ENCODE assay signal across 18 mouse cellular contexts in genomic region chr14:30801756-30802155, GRCm38 (mm10). TPM values are rescaled to one million over a fixed set of nuclear protein-coding genes. Genes with fewer than 3 reads are reported as not detected.
DNase-seq lines count a peak whose midpoint lies in the region; ATAC-seq and TF ChIP-seq lines count a peak whose summit lies in the region.
"Had no signal": no experiment of that assay in that cellular context is flagged by ENCODE, and none has a peak within 500 bp of the region (broad histone marks: within the 10 kb centered on the region; RNA-seq: fewer than 3 reads in every experiment).

No protein-coding gene starts in this region.

- H3K4me1 ChIP-seq in lung, postnatal 0 days (ENCODE audit: insufficient read depth, low read depth, low read length) = no peaks in the 10 kb centered on the region
- H3K4me1 ChIP-seq in stomach, embryonic 15.5 days = no peaks in the 10 kb centered on the region
- no peaks in the 10 kb centered on the region for H3K4me1 ChIP-seq in stomach, postnatal 0 days (replicated peaks; ENCODE audit: control insufficient read depth, insufficient read depth)
- H3K4me1 ChIP-seq: embryonic facial prominence, embryonic 10.5 days; embryonic facial prominence, embryonic 12.5 days; forebrain, embryonic 13.5 days; forebrain, embryonic 15.5 days had no signal

- no peak overlapping the region for H3K4me3 ChIP-seq in lung, postnatal 0 days (ENCODE audit: low read depth, low read length)
- H3K4me3 ChIP-seq in stomach, embryonic 15.5 days (replicated peaks) = no peak overlapping the region
- no peak overlapping the region for H3K4me3 ChIP-seq in stomach, postnatal 0 days (ENCODE audit: low read depth, low read length)
- H3K4me3 ChIP-seq: embryonic facial prominence, embryonic 10.5 days; embryonic facial prominence, embryonic 12.5 days; forebrain, embryonic 13.5 days; forebrain, embryonic 15.5 days had no signal

- H3K9ac ChIP-seq in lung, postnatal 0 days (replicated peaks; ENCODE audit: low read depth) = no peak overlapping the region
- H3K9ac ChIP-seq in stomach, embryonic 15.5 days = no peak overlapping the region
- no peak overlapping the region for H3K9ac ChIP-seq in stomach, postnatal 0 days (ENCODE audit: low read length)
- H3K9ac ChIP-seq: embryonic facial prominence, embryonic 12.5 days; forebrain, embryonic 13.5 days; forebrain, embryonic 15.5 days had no signal

- TF ChIP-seq EP300 in lung, postnatal 0 days (IDR thresholded peaks at IDR 0.05) = 0 out of 2 replicates have a peak, but pooled peaks have one; percentile 25
- no peak for TF ChIP-seq EP300 in stomach, postnatal 0 days (optimal IDR thresholded peaks at IDR 0.05)

- ATAC-seq in lung, postnatal 0 days = peak; percentile 52
- ATAC-seq in stomach, embryonic 15.5 days (ENCODE audit: insufficient read depth, low FRiP score, low read depth) = peak; percentile 39; the same call in 1 of the 2 replicates
- peak; percentile 92 for ATAC-seq in stomach, postnatal 0 days (ENCODE audit: low FRiP score, low TSS enrichment)
- ATAC-seq: forebrain, embryonic 13.5 days; forebrain, embryonic 15.5 days had no signal

- H3K36me3 ChIP-seq in lung, postnatal 0 days (ENCODE audit: insufficient read depth, low read length) = no peaks in the 10 kb centered on the region
- peaks cover 8% of the 10 kb centered on the region; the same call in 1 of the 2 replicates for H3K36me3 ChIP-seq in stomach, embryonic 15.5 days
- H3K36me3 ChIP-seq in stomach, postnatal 0 days (ENCODE audit: control insufficient read depth, insufficient read depth, low read length) = no peaks in the 10 kb centered on the region

- intact Hi-C loops in heart, postnatal 14 days (cut with DNase I) = no loop called here

- H3K4me2 ChIP-seq in lung, postnatal 0 days (replicated peaks; ENCODE audit: low read depth, low read length) = no peak overlapping the region
- H3K4me2 ChIP-seq in stomach, embryonic 15.5 days = no peak overlapping the region
- no peak overlapping the region for H3K4me2 ChIP-seq in stomach, postnatal 0 days (replicated peaks; ENCODE audit: low read depth)
- H3K4me2 ChIP-seq: embryonic facial prominence, embryonic 12.5 days; forebrain, embryonic 13.5 days; forebrain, embryonic 15.5 days had no signal

- H3K27me3 ChIP-seq in lung, postnatal 0 days (replicated peaks; ENCODE audit: insufficient read depth, low read length) = no peaks in the 10 kb centered on the region
- no peaks in the 10 kb centered on the region for H3K27me3 ChIP-seq in stomach, embryonic 15.5 days (replicated peaks)
- no peaks in the 10 kb centered on the region for H3K27me3 ChIP-seq in stomach, postnatal 0 days (ENCODE audit: control insufficient read depth, insufficient read depth, low read length)
- H3K27me3 ChIP-seq: embryonic facial prominence, embryonic 12.5 days; forebrain, embryonic 13.5 days; forebrain, embryonic 15.5 days had no signal

- 50% methylated on average over 2 of the region's 2 CpGs for WGBS in lung, postnatal 0 days
- WGBS in stomach, embryonic 15.5 days = 70% methylated on average over 2 of the region's 2 CpGs
- 59% methylated on average over 2 of the region's 2 CpGs for WGBS in stomach, postnatal 0 days

- DNase-seq in lung, postnatal 0 days (ENCODE audit: low spot score) = peak; percentile 62
- no peak for DNase-seq in lung, postnatal 4 days
- DNase-seq in stomach, postnatal 0 days (ENCODE audit: low spot score) = no peak
- DNase-seq in heart, postnatal 14 days = no peak
- no peak for DNase-seq in layer of hippocampus, adult 11-12 months (ENCODE audit: low spot score)
- DNase-seq: adrenal gland, adult 2 months; adrenal gland, postnatal 10 days; adrenal gland, postnatal 25 days; cerebellum, adult 11 months; cerebellum, adult 18-20 months; cerebellum, adult 9-10 months; cerebellum, postnatal 10 days; cerebellum, postnatal 25 days had no signal

- no peak for TF ChIP-seq CTCF in lung, postnatal 0 days (IDR thresholded peaks at IDR 0.05)
- TF ChIP-seq CTCF in stomach, postnatal 0 days (IDR thresholded peaks at IDR 0.05; ENCODE audit: low read depth) = no peak

- no peaks in the 10 kb centered on the region for H3K9me3 ChIP-seq in lung, postnatal 0 days (ENCODE audit: low read length)
- H3K9me3 ChIP-seq in stomach, embryonic 15.5 days = no peaks in the 10 kb centered on the region
- H3K9me3 ChIP-seq in stomach, postnatal 0 days (ENCODE audit: control insufficient read depth, low read length) = no peaks in the 10 kb centered on the region
- H3K9me3 ChIP-seq: embryonic facial prominence, embryonic 10.5 days; embryonic facial prominence, embryonic 12.5 days; forebrain, embryonic 13.5 days; forebrain, embryonic 15.5 days had no signal

- no peak overlapping the region for H3K27ac ChIP-seq in lung, postnatal 0 days (ENCODE audit: low read length)
- no peak overlapping the region for H3K27ac ChIP-seq in stomach, embryonic 15.5 days
- H3K27ac ChIP-seq in stomach, postnatal 0 days (replicated peaks) = no peak overlapping the region
- H3K27ac ChIP-seq: embryonic facial prominence, embryonic 10.5 days; embryonic facial prominence, embryonic 12.5 days; forebrain, embryonic 13.5 days; forebrain, embryonic 15.5 days had no signal

RNA-seq across cellular contexts. Expression of gene Tmem110, which starts 23.6 kb away (rescaled TPM):
- polyA plus RNA-seq in lung, postnatal 0 days (2015; fragmentation: Nextera tagmentation; extraction: Ambion mirVana) = 41.7 and 44.7 TPM in 2 replicates
- polyA plus RNA-seq in stomach, embryonic 15.5 days (2015; fragmentation: Nextera tagmentation; extraction: Ambion mirVana) = 24.3 and 26.3 TPM in 2 replicates
- 22.2 and 24.0 TPM in 2 replicates for polyA plus RNA-seq in stomach, postnatal 0 days (2015; fragmentation: Nextera tagmentation; extraction: Ambion mirVana)
- 1 to 10 TPM; 7.6 to 7.7 TPM for total RNA-seq in heart, postnatal 14 days (2021)

Comparison
In these comparisons a context has a peak if more than half of its experiments do, and no peak if none do; other contexts are left out.
1. ATAC-seq: peak in every context shown above with its lines; median percentile 92 in stomach, postnatal 0 days; 52 in lung, postnatal 0 days; 39 in stomach, embryonic 15.5 days.